Mouse (Mus musculus) kidney, embryonic 16.5 days (tissue): ENCODE measurements around the gene Ankk1. TPM values are rescaled to one million over a fixed set of nuclear protein-coding genes. Genes with fewer than 3 reads are reported as not detected.

ENCODE experiments used
- ATAC-seq: fragments of 200-750 bp; cut with Nextera tagmentation; 2 replicates; pipeline ENCODE4 v1.8.0; 2017; ENCODE audit warnings: moderate TSS enrichment; ENCODE audit not compliant: low FRiP score, low TSS enrichment
- H3K27ac ChIP-seq: fragments of 300-500 bp; sonication (generic); 2 replicates; pipeline ENCODE4 v1.5.1; 2014; ENCODE audit warnings: low read length
- H3K27me3 ChIP-seq: fragments of 300-500 bp; sonication (generic); 2 replicates; pipeline ENCODE4 v1.6.1; 2014; ENCODE audit warnings: low read length, control low read depth, mixed read lengths; ENCODE audit not compliant: insufficient read depth
- H3K36me3 ChIP-seq: fragments of 300-500 bp; sonication (generic); 2 replicates; pipeline ENCODE4 v1.6.1; 2014; ENCODE audit warnings: low read length, control low read depth, mixed read lengths; ENCODE audit not compliant: insufficient read depth
- H3K4me1 ChIP-seq: fragments of 300-500 bp; sonication (generic); 2 replicates; pipeline ENCODE4 v1.6.1; 2014; ENCODE audit warnings: low read length, control low read depth, mixed read lengths; ENCODE audit not compliant: insufficient read depth
- H3K4me2 ChIP-seq: fragments of 300-500 bp; sonication (generic); replicated peaks from 2 replicates; pipeline ENCODE4 v1.6.1; 2014; ENCODE audit warnings: low read depth, low read length
- H3K4me3 ChIP-seq: fragments of 300-500 bp; sonication (generic); 2 replicates; pipeline ENCODE4 v1.5.1; 2014; ENCODE audit warnings: mild to moderate bottlenecking, low read length
- H3K9ac ChIP-seq: fragments of 300-500 bp; sonication (generic); replicated peaks from 2 replicates; pipeline ENCODE4 v1.6.1; 2014; ENCODE audit warnings: low read length
- H3K9me3 ChIP-seq: fragments of 300-500 bp; sonication (generic); 2 replicates; pipeline ENCODE4 v1.6.1; 2016; ENCODE audit warnings: low read length, control low read depth
- WGBS: fragments of 180-500 bp; shearing (Covaris S2); extraction: QIAGEN DNeasy Blood & Tissue Kit; methylation state at CpG from one replicate; pipeline ENCODE4 v1.1.7; 2014; 5-methylcytosine and 5-hydroxymethylcytosine counted together
- polyA plus RNA-seq: library from polyadenylated mRNA; unstranded; fragments of >200 nt; fragmentation: Nextera tagmentation; extraction: Ambion mirVana; gene quantifications from 2 replicates; pipeline ENCODE4 v1.2.1, GENCODE M21; 2015

Ankk1 gene
- polyA plus RNA-seq, 1 experiment from 2014 or later: 0.07 TPM

DNA sequence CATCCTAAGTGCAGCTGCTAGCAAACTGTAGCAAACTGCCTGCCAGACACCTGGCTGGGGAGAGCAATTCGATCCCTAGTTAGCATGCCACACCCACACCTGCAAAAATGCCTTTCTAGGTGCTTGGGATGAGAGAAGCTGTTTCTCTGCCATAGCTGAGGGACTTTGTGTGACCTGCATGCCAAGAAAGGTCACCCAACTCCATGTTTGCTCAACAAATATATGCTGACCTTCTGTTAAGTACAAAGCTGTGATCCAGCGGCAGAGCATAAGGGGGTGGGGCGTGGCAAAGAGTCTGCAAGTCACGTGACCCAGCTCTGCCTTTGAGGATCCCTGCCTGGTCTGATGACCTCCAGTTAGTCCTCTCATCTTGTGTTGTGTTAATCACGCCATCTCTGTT lies 61.1 kb downstream of the Ankk1 start:
- WGBS: 5% methylated on average over 5 of the region's 5 CpGs
- no peak overlapping the region for H3K4me2 ChIP-seq
- ATAC-seq: no peak

More for the DNA sequence above, 61.1 kb downstream of the Ankk1 start:
- Histone ChIP-seq H3K4me1 (peaks cover 5% of the 10 kb centered on the region; the same call in 1 of the 2 replicates), H3K27ac (no peak overlapping the region), H3K9ac (no peak overlapping the region), H3K9me3 (no peaks in the 10 kb centered on the region), H3K36me3 (no peaks in the 10 kb centered on the region), H3K4me3 (no peak overlapping the region), H3K27me3 (no peaks in the 10 kb centered on the region)

Other genes starting within 250 kb of the Ankk1 start
- gene Gm4894, start 176.5 kb downstream of the Ankk1 start, polyA plus RNA-seq: not detected in 2 replicates
- 0.10 TPM in 1 of 2 replicates, not detected in the other for gene Drd2, start 86.4 kb downstream of the Ankk1 start, polyA plus RNA-seq
- 3.5 and 4.0 TPM in 2 replicates for gene Ttc12, start 59.2 kb upstream of the Ankk1 start, polyA plus RNA-seq